Mouse (Mus musculus): ENCODE results near the gene Akap8l. TPM values are rescaled to one million over a fixed set of nuclear protein-coding genes. Genes with fewer than 3 reads are reported as not detected.

Gene Akap8l
- polyA plus RNA-seq (2012; rRNA removed; ENCODE audit: low replicate concordance): 61.0 and 85.7 TPM in 2 replicates

GRCm38 (mm10) chr17:32350382-32350983 lies at the start of gene Akap8l:
Akap8l (minus strand) TSS chr17:32350607.

GRCm38 (mm10) chr17:32389101-32389659 lies 38.8 kb upstream of the Akap8l start, which contains the start of gene Wiz:
Wiz (minus strand) TSS chr17:32389439.

GRCm38 (mm10) chr17:32320597-32321389 lies 29.6 kb downstream of the Akap8l start, which contains the start of gene Akap8:
Akap8 (minus strand) TSS chr17:32321238.

GRCm38 (mm10) chr17:32284262-32285137 lies 65.9 kb downstream of the Akap8l start, which contains the start of gene Brd4:
Brd4 (minus strand) TSS chr17:32284722.

Other genes starting within 250 kb of the Akap8l start
- 5.8 and 10.2 TPM in 2 replicates for gene Notch3, start 183.8 kb downstream of the Akap8l start, polyA plus RNA-seq (2012; rRNA removed; ENCODE audit: low replicate concordance)
- gene Ephx3, start 161.1 kb downstream of the Akap8l start, polyA plus RNA-seq (2012; rRNA removed; ENCODE audit: low replicate concordance): 0.43 and 0.56 TPM in 2 replicates
- 32.4 and 42.0 TPM in 2 replicates for gene Brd4, start 65.9 kb downstream of the Akap8l start, polyA plus RNA-seq (2012; rRNA removed; ENCODE audit: low replicate concordance)
- 30.8 and 39.1 TPM in 2 replicates for gene Akap8, start 29.4 kb downstream of the Akap8l start, polyA plus RNA-seq (2012; rRNA removed; ENCODE audit: low replicate concordance)
- 20.8 and 33.5 TPM in 2 replicates for gene Wiz, start 38.8 kb upstream of the Akap8l start, polyA plus RNA-seq (2012; rRNA removed; ENCODE audit: low replicate concordance)
- 7.7 and 8.2 TPM in 2 replicates for gene Rasal3, start 53.0 kb upstream of the Akap8l start, polyA plus RNA-seq (2012; rRNA removed; ENCODE audit: low replicate concordance)
- 1.9 and 5.4 TPM in 2 replicates for gene Pglyrp2, start 73.6 kb upstream of the Akap8l start, polyA plus RNA-seq (2012; rRNA removed; ENCODE audit: low replicate concordance)
- gene Cyp4f39, start 102.1 kb upstream of the Akap8l start, polyA plus RNA-seq (2012; rRNA removed; ENCODE audit: low replicate concordance): 0.33 and 1.0 TPM in 2 replicates
- 1.9 and 3.7 TPM in 2 replicates for gene Cyp4f17, start 155.4 kb upstream of the Akap8l start, polyA plus RNA-seq (2012; rRNA removed; ENCODE audit: low replicate concordance)
- gene Cyp4f16, start 186.0 kb upstream of the Akap8l start, polyA plus RNA-seq (2012; rRNA removed; ENCODE audit: low replicate concordance): 163 and 174 TPM in 2 replicates

All from duodenum, adult 2 months (tissue).